Mouse (Mus musculus): Measurements from ENCODE around the gene Dnajc4. TPM values are rescaled to one million over a fixed set of nuclear protein-coding genes. Genes with fewer than 3 reads are reported as not detected.

Dnajc4 gene
- polyA plus RNA-seq, 1 experiment = 23.1 TPM

GRCm38 (mm10) chr19:6983621-6984020, 8.8 kb downstream of the Dnajc4 start:
- TF ChIP-seq GATA1 (IDR thresholded peaks at IDR 0.05; ENCODE audit: low read length) = no peak

GRCm38 (mm10) chr19:6981465-6981864, 10.9 kb downstream of the Dnajc4 start:
- no peak for TF ChIP-seq GATA1 (IDR thresholded peaks at IDR 0.05; ENCODE audit: low read length)

GRCm38 (mm10) chr19:6980381-6981093, 11.8 kb downstream of the Dnajc4 start, which contains the start of gene Fkbp2:
Gene Fkbp2, minus strand, starts transcription at chr19:6980501.
- TF ChIP-seq GATA1 (IDR thresholded peaks at IDR 0.05; ENCODE audit: low read length) = no peak

- TF ChIP-seq GATA1 (IDR thresholded peaks at IDR 0.05; ENCODE audit: low read length) = no peak
These were observed 12.6 kb downstream of the Dnajc4 start for GRCm38 (mm10) chr19:6979486-6980380.

GRCm38 (mm10) chr19:6979001-6979479, 13.3 kb downstream of the Dnajc4 start:
- TF ChIP-seq GATA1 (IDR thresholded peaks at IDR 0.05; ENCODE audit: low read length) = no peak

- no peak for TF ChIP-seq GATA1 (IDR thresholded peaks at IDR 0.05; ENCODE audit: low read length)
These were observed 13.8 kb downstream of the Dnajc4 start for GRCm38 (mm10) chr19:6978639-6978974.

GRCm38 (mm10) chr19:6977759-6978638, 14.4 kb downstream of the Dnajc4 start:
- no peak for TF ChIP-seq GATA1 (IDR thresholded peaks at IDR 0.05; ENCODE audit: low read length)

- TF ChIP-seq GATA1 (IDR thresholded peaks at IDR 0.05; ENCODE audit: low read length) = no peak
These were observed 16.5 kb downstream of the Dnajc4 start, which contains the start of gene Plcb3 for GRCm38 (mm10) chr19:6975537-6976521. Gene Plcb3, minus strand, starts transcription at chr19:6976470.

- TF ChIP-seq GATA1 (IDR thresholded peaks at IDR 0.05; ENCODE audit: low read length) = no peak
These were observed 17.9 kb downstream of the Dnajc4 start, which contains the start of gene Ppp1r14b for GRCm38 (mm10) chr19:6974211-6975205. Gene Ppp1r14b, plus strand, starts transcription at chr19:6974968.

- no peak for TF ChIP-seq GATA1 (IDR thresholded peaks at IDR 0.05; ENCODE audit: low read length)
These were observed 18.7 kb downstream of the Dnajc4 start for GRCm38 (mm10) chr19:6973581-6974190.

- TF ChIP-seq GATA1 (IDR thresholded peaks at IDR 0.05; ENCODE audit: low read length) = no peak
These were observed 20.0 kb downstream of the Dnajc4 start for GRCm38 (mm10) chr19:6972247-6972917.

GRCm38 (mm10) chr19:6971644-6972043, 20.7 kb downstream of the Dnajc4 start:
- no peak for TF ChIP-seq GATA1 (IDR thresholded peaks at IDR 0.05; ENCODE audit: low read length)
